Mouse (Mus musculus) CD4-positive naive resting alpha-beta T cell, adult 76 days (primary cell): ENCODE measurements around the gene Zfp697. TPM values are rescaled to one million over a fixed set of nuclear protein-coding genes. Genes with fewer than 3 reads are reported as not detected.

Source experiments
- total RNA-seq: library from RNA; stranded (reverse); gene quantifications from one replicate; pipeline ENCODE4 v1.2.4, GENCODE M21; 2023

Gene Zfp697
- total RNA-seq: not detected

DNA sequence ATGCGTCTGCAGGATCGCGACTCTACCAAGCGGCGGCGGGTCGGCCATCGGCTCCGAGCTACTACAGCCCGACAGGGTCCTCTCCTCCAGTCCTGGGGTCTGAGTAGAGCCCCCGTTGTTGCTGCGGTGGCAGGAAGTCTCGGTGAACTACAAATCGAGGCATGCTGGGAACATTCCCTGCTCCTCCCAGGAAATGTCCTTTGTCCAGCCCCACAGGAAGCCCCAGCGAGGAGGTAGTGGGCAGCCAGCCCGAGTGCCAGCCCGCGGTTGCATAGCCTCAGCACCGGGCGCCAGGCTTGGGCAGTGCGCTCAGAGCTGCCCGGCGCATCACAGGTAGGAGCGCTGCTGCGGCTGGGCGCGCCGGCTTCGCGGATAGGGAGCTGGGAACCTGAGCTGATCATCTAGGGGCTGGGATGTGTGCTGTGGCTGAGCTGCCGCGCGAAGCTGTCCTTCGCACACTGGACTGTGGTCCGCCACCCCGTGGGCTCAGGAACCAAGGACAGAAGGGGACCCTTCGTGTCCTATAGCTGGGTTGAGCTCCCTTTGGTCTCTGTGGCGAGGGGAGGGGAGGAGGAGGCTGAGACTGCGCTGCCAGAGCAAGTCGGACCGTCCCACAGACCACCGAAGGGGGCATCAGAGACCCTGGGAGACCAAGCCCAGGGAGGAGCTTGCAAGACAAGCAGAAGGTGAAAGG lies at the start of gene Zfp697:
TSS of gene Zfp697 (plus strand) at position 216 of the 694 bp plus-strand sequence.

GRCm38 (mm10) chr3:98339706-98340109 lies 42.6 kb upstream of the Zfp697 start, which contains the start of gene Phgdh:
TSS of gene Phgdh (minus strand) at chr3:98339990.

DNA sequence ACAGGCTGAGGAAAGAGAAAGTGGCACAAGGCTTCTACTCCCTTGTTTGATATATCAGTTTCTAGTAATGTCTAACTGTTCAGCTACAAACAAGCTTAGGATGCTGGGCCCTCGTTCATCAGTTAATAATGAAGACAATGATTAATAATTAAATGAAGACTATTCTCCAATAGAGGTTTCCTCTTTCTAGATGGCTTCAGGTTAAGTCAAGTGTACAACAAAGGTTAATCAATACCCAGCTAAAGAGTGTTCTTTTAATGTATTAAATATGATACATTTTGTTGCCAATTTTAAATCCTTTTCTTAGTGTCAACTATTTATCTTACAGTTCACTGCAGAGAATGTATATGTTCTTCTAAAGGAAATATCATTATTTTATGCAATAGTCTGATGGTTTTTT lies 74.8 kb downstream of the Zfp697 start, which contains the start of gene Gm4450:
TSS of gene Gm4450 (minus strand) at position 101 of the 400 bp plus-strand sequence.

DNA sequence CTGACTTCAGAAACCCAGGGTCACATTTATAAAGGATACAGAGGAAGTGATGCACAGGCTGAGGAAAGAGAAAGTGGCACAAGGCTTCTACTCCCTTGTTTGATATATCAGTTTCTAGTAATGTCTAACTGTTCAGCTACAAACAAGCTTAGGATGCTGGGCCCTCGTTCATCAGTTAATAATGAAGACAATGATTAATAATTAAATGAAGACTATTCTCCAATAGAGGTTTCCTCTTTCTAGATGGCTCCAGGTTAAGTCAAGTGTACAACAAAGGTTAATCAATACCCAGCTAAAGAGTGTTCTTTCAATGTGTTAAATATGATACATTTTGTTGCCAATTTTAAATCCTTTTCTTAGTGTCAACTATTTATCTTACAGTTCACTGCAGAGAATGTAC lies 128.2 kb downstream of the Zfp697 start, which contains the start of gene Hsd3b4:
TSS of gene Hsd3b4 (minus strand) at position 101 of the 400 bp plus-strand sequence.

DNA sequence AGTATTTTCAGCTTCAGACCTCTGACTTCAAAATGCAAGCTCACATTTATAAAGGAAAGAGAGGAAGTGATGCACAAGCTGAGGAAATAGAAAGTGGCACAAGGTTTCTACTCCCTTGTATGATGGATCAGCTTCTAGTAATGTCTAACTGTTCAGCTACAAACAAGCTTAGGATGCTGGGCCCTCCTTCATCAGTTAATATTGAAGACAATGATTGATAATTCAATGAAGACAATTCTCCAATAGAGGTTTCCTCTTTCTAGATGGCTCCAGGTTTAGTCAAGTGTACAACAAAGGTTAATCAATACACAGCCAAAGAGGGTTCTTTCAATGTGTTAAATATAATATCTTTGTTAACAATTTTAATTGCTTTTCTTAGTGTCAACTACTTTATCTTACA lies 206.4 kb downstream of the Zfp697 start, which contains the start of gene Gm10681:
TSS of gene Gm10681 (minus strand) at position 101 of the 400 bp plus-strand sequence.

DNA sequence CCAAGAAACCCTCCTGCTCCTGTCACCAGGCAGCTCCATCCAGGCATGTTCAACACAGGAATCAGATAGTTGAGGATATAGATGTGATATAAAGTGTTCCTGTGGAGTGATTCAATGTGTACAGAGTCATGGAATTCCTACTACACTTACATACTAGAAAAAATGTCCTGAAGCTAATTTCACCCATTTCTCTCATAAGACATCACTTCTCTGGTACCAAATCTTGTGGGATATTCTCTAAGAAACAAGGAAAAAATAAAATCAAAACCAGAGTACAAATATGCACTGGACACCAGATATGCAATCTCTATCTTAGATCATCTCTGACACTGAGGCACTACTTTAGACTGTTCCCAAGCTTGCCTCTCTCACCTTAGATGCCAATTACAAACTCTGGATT lies 247.9 kb downstream of the Zfp697 start, which contains the start of gene Hsd3b5:
TSS of gene Hsd3b5 (minus strand) at position 101 of the 400 bp plus-strand sequence.

DNA sequence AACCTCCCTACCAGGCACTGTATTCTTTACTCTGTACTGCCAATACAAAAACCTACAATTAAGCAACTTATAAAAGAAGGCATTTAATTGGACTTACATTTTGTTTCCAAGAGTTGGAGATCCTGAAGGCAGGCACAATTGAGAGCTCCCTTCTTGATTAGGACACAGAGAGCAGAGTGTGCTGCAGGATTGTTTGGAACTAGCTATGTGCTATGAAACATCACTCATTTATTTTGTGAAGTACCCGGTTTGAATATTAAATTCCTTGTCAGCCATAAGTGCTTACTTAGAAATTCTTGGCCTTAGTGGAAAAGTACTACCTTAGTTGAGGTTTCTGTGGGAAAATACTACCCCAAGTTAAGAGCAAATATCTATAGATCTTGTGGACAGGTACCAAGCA lies 342.1 kb downstream of the Zfp697 start, which contains the start of gene Hsd3b2:
TSS of gene Hsd3b2 (minus strand) at position 168 of the 400 bp plus-strand sequence.

Other genes with a start within 250 kb of the Zfp697 start
- 1.7 TPM for gene Adam30, start 221.8 kb upstream of the Zfp697 start, total RNA-seq
- gene Reg4, start 160.3 kb upstream of the Zfp697 start, total RNA-seq: not detected
- gene Hmgcs2, start 102.0 kb upstream of the Zfp697 start, total RNA-seq: not detected
- 41.3 TPM for gene Phgdh, start 42.5 kb upstream of the Zfp697 start, total RNA-seq
- not detected for gene Gm4450, start 74.7 kb downstream of the Zfp697 start, total RNA-seq
- not detected for gene Hsd3b4, start 128.1 kb downstream of the Zfp697 start, total RNA-seq
- gene Gm10681, start 206.3 kb downstream of the Zfp697 start, total RNA-seq: not detected
- gene Hsd3b5, start 247.8 kb downstream of the Zfp697 start, total RNA-seq: not detected